ENCODE assay signal across 15 mouse cellular contexts in the genomic region with DNA sequence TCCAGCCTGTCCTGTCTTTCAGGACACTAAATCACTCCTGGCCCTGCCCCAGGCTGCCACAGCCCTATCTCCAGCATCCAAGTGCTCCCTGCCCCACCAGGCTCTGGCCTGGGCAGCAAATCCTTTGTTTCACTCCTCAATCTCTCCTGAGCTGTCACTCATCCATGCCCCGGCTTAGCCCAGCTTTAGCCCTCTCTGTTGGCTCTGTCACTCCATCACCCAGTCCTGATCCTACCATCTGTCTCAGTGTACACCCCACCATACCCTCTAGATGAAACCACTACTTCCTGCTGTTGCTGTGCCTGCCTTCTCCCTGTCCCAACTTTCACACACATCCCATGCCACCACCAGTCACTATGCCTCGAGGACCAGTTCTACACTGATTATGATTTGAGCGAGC.
"Had no signal": no experiment of that assay in that cellular context is flagged by ENCODE, and none has a peak within 500 bp of the region (broad histone marks: within the 10 kb centered on the region; RNA-seq: fewer than 3 reads in every experiment).

No protein-coding gene starts in this region.

- DNase-seq: kidney, adult 8-10 months; kidney, postnatal 25 days; liver; liver, embryonic 13.5 days; liver, postnatal 0 days; lung, postnatal 14 days; right cerebral cortex, postnatal 4 days; spleen, adult 18-20 months; thymus, adult 18-20 months had no signal

- H3K4me3 ChIP-seq: limb, embryonic 12.5 days; liver, embryonic 13.5 days; lung, embryonic 15.5 days; midbrain, embryonic 15.5 days; neural tube, embryonic 13.5 days had no signal

- H3K9ac ChIP-seq: limb, embryonic 12.5 days; liver, embryonic 13.5 days; liver, postnatal 0 days; lung, embryonic 15.5 days; midbrain, embryonic 15.5 days; neural tube, embryonic 13.5 days had no signal

- H3K27me3 ChIP-seq: limb, embryonic 12.5 days; liver, embryonic 13.5 days; midbrain, embryonic 15.5 days had no signal

- H3K4me2 ChIP-seq: limb, embryonic 12.5 days; liver, embryonic 13.5 days; lung, embryonic 15.5 days; midbrain, embryonic 15.5 days; neural tube, embryonic 13.5 days had no signal

- H3K9me3 ChIP-seq: limb, embryonic 12.5 days; liver, embryonic 13.5 days; lung, embryonic 15.5 days; midbrain, embryonic 15.5 days; neural tube, embryonic 13.5 days had no signal

- H3K27ac ChIP-seq: limb, embryonic 12.5 days; liver, embryonic 13.5 days; lung, embryonic 15.5 days; macrophage; midbrain, embryonic 15.5 days; neural tube, embryonic 13.5 days had no signal

- H3K4me1 ChIP-seq: limb, embryonic 12.5 days; liver, embryonic 13.5 days; lung, embryonic 15.5 days had no signal

- ATAC-seq: intestine, postnatal 0 days; liver, postnatal 0 days; midbrain, embryonic 15.5 days had no signal

- H3K36me3 ChIP-seq: limb, embryonic 12.5 days; liver, embryonic 13.5 days; lung, embryonic 15.5 days; midbrain, embryonic 15.5 days; neural tube, embryonic 13.5 days had no signal
